Mouse (Mus musculus): ENCODE results near the gene Zar1l.
"Not testable (repeated sequence)": the region's sequence is repeated elsewhere in the genome, so short reads cannot be mapped to it uniquely, and the experiment has no call there.

Zar1l gene

DNA sequence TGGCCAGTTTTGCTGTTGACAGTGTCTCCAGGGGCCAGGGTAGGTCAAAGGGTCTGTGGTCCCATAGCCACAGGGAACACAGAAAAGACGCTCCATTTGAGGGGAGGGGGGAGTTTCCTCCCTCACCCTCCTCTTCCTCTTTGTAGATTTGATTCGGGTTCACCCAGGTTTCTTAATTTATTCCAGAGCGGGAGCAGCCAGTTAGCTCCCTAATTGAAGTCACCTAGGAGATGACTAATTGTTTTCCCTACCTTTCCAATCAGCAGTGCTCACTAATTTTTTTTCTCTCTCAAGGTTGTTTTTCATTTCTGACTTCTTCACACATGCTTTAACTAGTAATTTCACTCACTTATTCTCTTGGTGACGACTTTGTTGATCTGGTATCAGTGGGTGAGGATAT lies at the start of gene Zar1l:
Zar1l (minus strand) TSS at position 101 of the 400 bp plus-strand sequence.
- no peak for DNase-seq

GRCm38 (mm10) chr5:150566971-150567370 lies 49.0 kb upstream of the Zar1l start:
- DNase-seq, result peak; percentile 49 to 70

- peak in 1 of 2 experiments; percentile 11 for DNase-seq
These were observed 48.3 kb upstream of the Zar1l start for GRCm38 (mm10) chr5:150566226-150566625.

- DNase-seq, result no peak
These were observed 46.5 kb upstream of the Zar1l start for GRCm38 (mm10) chr5:150564426-150564825.

GRCm38 (mm10) chr5:150561783-150562182 lies 43.8 kb upstream of the Zar1l start:
- no peak for DNase-seq

DNA sequence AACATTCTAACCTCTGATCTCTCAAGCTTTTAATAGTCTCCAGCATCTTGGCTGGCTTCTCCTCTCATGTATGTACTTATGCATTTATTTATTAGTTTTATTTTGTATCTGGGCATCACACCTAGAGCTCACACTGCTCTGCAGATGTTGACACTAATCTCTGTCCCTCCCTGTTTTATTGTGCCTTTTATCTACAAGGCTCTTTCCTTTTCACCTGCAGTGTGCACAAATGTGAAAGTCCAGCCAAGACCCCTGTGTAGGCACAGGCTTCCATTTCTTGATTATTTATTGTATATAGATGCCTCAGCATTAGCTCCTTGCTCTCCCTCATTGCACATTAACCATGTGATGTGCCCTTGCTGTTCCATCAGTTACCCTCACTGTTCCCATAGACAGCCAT lies 43.4 kb upstream of the Zar1l start:
- DNase-seq, result no peak

GRCm38 (mm10) chr5:150560851-150561250 lies 42.9 kb upstream of the Zar1l start:
- DNase-seq, result no peak

DNA sequence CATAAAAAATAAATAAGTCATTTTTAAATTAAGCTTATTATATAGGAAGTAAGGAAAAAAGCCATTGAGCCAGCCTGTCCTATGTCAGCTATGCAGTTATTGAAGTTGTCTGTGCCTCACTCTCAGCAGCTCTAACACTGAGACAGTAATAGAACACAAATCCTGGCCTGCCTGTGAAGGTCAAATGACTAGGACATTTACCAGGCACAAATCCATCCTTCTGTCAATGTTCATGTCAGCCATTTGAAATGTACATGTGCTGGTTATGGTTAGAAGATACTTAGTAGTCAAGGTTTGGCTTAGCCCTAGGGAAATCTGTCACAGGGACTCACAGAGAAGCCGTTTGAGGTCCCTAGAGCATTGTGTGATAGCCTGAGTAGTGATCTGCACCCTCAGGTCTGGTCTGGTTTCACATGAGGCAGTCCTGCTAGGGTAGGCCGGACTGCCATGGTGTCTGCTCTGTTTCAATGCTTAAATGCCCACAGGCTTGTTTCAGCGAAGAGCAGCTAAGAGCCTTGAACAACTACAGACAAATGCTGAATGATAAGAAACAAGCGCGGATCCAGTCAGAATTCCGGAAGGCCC lies 41.6 kb upstream of the Zar1l start:
- DNase-seq, result no peak

DNA sequence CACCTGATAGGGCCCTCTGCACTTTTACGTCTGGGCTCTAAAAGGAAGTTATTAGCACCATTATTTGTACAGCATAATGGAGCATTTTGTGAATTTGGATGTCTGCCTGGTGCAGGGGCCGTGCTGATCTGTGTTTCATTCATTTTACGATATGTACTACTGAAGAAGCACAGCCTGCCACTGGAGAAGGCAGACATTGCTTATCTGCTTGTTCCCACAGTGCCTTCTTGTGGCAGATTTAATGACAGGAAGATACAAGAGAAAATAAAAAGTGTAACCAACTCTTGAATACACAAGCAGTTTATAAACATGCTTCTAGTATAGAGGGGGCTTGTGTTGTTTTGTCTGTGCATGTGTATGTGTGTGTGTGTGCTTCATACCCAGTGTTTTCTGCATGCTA lies 33.7 kb upstream of the Zar1l start:
- no peak for DNase-seq

DNA sequence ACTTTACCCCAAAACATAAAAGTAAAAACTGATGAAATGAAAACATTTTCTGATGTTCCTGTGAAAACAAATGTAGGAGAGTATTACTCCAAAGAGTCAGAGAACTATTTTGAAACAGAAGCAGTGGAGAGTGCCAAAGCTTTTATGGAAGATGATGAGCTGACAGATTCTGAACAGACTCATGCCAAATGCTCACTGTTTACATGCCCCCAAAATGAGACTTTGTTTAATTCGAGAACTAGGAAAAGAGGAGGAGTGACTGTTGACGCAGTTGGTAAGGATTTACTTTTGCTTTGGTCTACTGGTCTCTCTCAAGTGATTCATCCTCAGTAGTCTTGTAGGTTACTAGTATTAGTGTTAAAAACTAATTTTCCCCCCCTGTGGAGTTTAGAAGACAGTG lies 25.2 kb upstream of the Zar1l start:
- DNase-seq, result no peak

DNA sequence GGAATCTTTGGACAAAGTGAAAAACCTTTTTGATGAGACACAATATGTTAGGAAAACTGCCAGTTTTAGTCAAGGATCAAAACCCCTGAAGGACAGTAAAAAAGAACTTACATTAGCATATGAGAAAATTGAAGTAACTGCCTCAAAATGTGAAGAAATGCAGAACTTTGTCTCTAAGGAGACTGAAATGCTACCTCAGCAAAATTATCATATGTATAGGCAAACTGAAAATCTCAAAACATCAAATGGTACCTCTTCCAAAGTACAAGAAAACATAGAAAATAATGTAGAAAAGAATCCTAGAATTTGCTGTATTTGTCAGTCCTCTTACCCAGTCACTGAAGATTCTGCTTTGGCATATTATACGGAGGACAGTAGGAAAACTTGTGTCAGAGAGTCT lies 23.3 kb upstream of the Zar1l start:
- no peak for DNase-seq

DNA sequence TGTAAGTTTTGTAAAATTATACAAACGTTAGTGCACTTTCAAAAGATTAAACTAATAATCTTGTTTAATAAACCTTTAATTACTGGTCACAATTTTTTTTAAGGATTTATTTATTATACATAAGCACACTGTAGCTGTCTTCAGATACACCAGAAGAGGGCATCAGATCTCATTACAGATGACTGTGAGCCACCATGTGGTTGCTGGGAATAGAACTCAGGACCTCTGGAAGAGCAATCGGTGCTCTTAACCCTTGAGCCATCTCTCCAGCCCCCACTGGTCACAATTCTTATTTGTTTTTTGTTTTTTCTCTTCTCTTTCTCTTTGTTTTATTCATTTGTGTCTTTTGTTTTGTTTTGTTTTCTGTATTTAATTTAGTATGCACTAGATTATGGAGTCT lies 7.3 kb upstream of the Zar1l start:
- no peak for DNase-seq

DNA sequence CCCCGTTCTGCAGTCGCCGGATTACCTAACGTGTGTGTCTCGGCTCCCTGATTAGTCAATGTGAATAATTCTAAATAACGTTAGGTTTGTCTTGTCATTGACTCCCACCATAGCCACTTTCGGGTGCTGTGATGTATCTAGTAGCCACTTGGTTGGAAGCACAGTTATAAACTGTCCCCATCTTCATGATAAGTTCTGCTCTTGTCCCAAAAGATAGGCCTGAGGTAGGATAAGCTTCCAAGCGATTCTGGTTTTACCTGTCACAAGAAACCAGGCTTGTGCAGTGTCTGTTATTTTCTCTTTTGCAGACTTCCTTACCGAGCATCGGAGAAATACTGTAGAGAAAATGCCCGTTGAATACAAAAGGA lies 4.9 kb upstream of the Zar1l start:
- no peak for DNase-seq

DNA sequence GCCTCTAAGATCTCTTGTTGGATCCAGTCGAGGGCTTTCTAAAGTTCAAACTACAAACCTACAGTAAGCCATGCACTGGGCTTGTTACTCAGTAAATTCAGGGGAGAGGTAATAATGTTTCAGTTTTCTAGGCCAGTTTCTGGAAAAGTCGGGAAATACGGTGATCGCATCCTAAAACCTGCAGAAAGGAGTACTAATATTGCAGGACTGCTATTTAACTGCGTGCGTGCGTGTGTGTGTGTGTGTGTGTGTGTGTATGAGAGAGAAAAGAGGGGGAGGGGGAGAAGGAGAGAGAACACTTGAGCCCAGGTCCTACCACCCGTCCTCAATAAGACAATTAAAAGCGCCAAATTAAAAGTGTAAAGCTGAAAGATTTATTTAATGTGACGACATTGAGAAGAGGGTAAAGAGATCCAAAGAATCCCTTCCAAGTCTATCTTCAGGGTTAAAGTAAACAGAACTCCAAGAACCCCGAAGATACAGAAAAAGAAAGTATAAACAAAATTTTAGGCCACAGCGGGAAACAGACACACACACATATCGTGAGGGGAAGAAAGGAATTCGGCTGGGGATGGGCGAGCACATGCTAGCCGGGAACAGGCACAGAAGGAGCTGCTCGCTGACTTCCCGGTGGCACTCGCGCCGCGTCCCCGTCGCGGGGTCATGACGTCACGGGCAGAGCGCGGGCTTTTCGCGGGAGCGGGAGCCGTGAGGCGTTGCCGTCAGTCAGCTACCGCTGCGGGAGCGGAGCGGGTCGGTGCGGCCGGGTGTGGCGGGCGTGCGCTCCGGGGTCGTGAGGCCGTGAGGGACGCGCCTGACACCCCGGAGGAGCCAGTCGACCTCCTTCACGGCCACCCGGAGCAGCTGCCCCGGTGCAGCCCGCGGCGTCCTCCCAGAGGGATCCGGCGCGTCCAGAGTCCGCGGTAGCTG lies 4.2 kb upstream of the Zar1l start, which contains the start of gene Brca2:
Brca2 (plus strand) TSS at position 694 of the 930 bp plus-strand sequence.
- DNase-seq, result peak; percentile 87 to 90

- DNase-seq, result no peak
These were observed 1.6 kb upstream of the Zar1l start for GRCm38 (mm10) chr5:150519551-150519950.

DNA sequence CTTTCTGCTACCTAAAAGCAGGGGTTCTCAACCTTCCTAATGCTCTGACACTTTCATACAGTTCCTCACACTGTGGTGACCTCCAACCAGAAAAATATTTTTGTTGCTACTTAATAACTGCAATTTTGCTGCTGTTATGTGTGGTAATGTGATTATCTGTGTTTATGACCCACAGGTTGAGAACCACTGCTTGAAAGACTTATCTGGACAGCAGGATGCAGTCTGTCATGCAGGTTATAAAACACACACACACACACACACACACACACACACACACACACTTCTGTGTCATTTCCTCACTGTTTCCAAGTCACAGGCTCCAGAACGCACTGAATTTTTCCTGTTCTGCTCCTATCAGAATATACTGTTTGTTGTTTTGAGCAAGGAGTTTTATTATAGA lies 3.9 kb downstream of the Zar1l start:
- no peak for DNase-seq

DNA sequence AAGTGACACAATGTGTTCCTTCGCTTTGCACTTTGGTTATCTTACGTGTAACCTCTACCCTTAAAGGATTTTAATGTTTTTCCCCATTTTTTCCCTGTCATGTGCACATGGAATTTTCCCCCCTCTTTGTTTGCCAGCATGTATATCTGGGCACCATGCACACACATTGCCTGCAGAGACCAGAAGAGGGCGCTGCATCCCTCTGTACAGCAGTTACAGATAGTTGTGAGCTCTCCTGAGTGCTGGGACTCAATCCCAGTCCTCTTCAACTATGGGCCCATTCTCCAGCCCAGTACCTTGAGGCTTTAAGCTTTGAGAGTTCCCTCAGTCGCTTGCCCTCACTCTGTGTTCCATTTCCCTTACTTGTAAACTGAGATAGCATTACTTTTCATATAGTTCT lies 4.7 kb downstream of the Zar1l start:
- no peak for DNase-seq

GRCm38 (mm10) chr5:150510451-150511225 lies 7.3 kb downstream of the Zar1l start:
- DNase-seq, result no peak

- peak; percentile 35 to 43 for DNase-seq
These were observed 22.2 kb downstream of the Zar1l start for GRCm38 (mm10) chr5:150495792-150496191.

GRCm38 (mm10) chr5:150491573-150492173 lies 26.3 kb downstream of the Zar1l start:
- DNase-seq, result not testable (repeated sequence)

GRCm38 (mm10) chr5:150490821-150491220 lies 27.1 kb downstream of the Zar1l start:
- DNase-seq, result no peak

- DNase-seq, result no peak
These were observed 27.7 kb downstream of the Zar1l start for GRCm38 (mm10) chr5:150490285-150490684.

DNA sequence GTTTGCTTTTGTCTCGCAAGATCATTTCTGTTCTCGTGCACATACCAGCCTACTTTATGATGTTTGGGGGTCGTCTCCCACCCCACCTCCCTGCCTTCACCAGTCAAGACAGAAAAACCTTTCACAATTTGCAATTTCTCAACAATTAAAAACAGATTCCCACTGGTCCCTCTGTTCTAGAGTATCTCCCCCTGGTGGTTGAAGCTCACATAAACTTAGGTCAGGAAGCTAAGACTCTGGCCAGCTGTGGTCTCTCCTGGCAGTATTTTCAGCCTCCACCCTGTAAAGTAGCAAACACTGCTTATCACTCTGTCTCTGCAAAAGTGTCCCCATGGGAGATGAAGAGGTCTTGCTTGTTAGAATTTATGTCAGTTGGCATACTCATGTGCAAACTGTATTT lies 32.8 kb downstream of the Zar1l start:
- peak in 1 of 2 experiments; percentile 50 for DNase-seq
